Mouse (Mus musculus) E14TG2a.4 (cell line): ENCODE results near the gene Ahnak2.

Experiments used
- CTCF ChIP-seq: conservative IDR thresholded peaks from 2 replicates; pipeline ENCODE4 v1.5.1; 2014; ENCODE audit warnings: low read length
- NANOG ChIP-seq: IDR thresholded peaks from 2 replicates; pipeline ENCODE4 v1.6.1; 2014; ENCODE audit warnings: borderline replicate concordance, low read length, mixed read lengths
- POU5F1 ChIP-seq: IDR thresholded peaks from 2 replicates; pipeline ENCODE4 v1.6.1; 2014; ENCODE audit warnings: low read length, borderline replicate concordance

GRCm38 (mm10) chr12:112830570-112830969 is 28.1 kb upstream of the Ahnak2 start:
- TF ChIP-seq CTCF (no peak), NANOG (no peak), POU5F1 (no peak)
